Mouse (Mus musculus): ENCODE data around the gene Scube1. TPM values are rescaled to one million over a fixed set of nuclear protein-coding genes. Genes with fewer than 3 reads are reported as not detected.

Scube1 gene
- polyA plus RNA-seq, 1 experiment from 2014 or later: 10.4 TPM

- H3K27ac ChIP-seq (replicated peaks): no peak overlapping the region
- no peak for ATAC-seq (ENCODE audit: low FRiP score)
- 85% methylated on average over 4 of the region's 4 CpGs for WGBS
Observed at GRCm38 (mm10) chr15:83572132-83572531, 152.7 kb downstream of the Scube1 start.

GRCm38 (mm10) chr15:83571636-83572035, 153.2 kb downstream of the Scube1 start:
- no peak for ATAC-seq (ENCODE audit: low FRiP score)
- H3K27ac ChIP-seq (replicated peaks): no peak overlapping the region
- H3K36me3 ChIP-seq: peaks cover 25% of the 10 kb centered on the region
- H3K27me3 ChIP-seq (replicated peaks): no peaks in the 10 kb centered on the region
- H3K9ac ChIP-seq (replicated peaks): no peak overlapping the region
- no peak overlapping the region for H3K4me2 ChIP-seq
- 91% methylated on average over 5 of the region's 5 CpGs for whole genome bisulfite sequencing
- H3K9me3 ChIP-seq (replicated peaks): no peaks in the 10 kb centered on the region
- H3K4me1 ChIP-seq: no peaks in the 10 kb centered on the region
- no peak overlapping the region for H3K4me3 ChIP-seq (replicated peaks)

More at GRCm38 (mm10) chr15:83572132-83572531, 152.7 kb downstream of the Scube1 start:
- Histone ChIP-seq H3K4me3 (replicated peaks) (no peak overlapping the region), H3K4me2 (no peak overlapping the region), H3K9ac (replicated peaks) (no peak overlapping the region), H3K27me3 (replicated peaks) (no peaks in the 10 kb centered on the region), H3K4me1 (no peaks in the 10 kb centered on the region), H3K36me3 (peaks cover 30% of the 10 kb centered on the region), H3K9me3 (replicated peaks) (no peaks in the 10 kb centered on the region)

- ATAC-seq (ENCODE audit: low FRiP score): no peak
- H3K36me3 ChIP-seq: peaks cover 15% of the 10 kb centered on the region
- H3K27ac ChIP-seq (replicated peaks): no peak overlapping the region
- WGBS: 69% methylated on average over 2 of the region's 2 CpGs
- no peaks in the 10 kb centered on the region for H3K27me3 ChIP-seq (replicated peaks)
- H3K4me2 ChIP-seq: no peak overlapping the region
- H3K4me1 ChIP-seq: no peaks in the 10 kb centered on the region
- H3K9me3 ChIP-seq (replicated peaks): no peaks in the 10 kb centered on the region
- no peak overlapping the region for H3K9ac ChIP-seq (replicated peaks)
- H3K4me3 ChIP-seq (replicated peaks): no peak overlapping the region
Observed at GRCm38 (mm10) chr15:83570641-83571040, 154.2 kb downstream of the Scube1 start.

- Histone ChIP-seq H3K4me3 (replicated peaks) (no peak overlapping the region), H3K9me3 (replicated peaks) (no peaks in the 10 kb centered on the region), H3K4me1 (no peaks in the 10 kb centered on the region), H3K27me3 (replicated peaks) (no peaks in the 10 kb centered on the region), H3K27ac (replicated peaks) (no peak overlapping the region), H3K36me3 (peaks cover 5% of the 10 kb centered on the region; the same call in 1 of the 2 replicates), H3K4me2 (no peak overlapping the region), H3K9ac (replicated peaks) (no peak overlapping the region)
- no peak for ATAC-seq (ENCODE audit: low FRiP score)
- 60% methylated on average over 11 of the region's 11 CpGs for WGBS
Observed at GRCm38 (mm10) chr15:83569682-83570081, 155.1 kb downstream of the Scube1 start.

- Histone ChIP-seq H3K9me3 (replicated peaks) (no peaks in the 10 kb centered on the region), H3K27me3 (replicated peaks) (peaks cover 4% of the 10 kb centered on the region; the same call in 1 of the 2 replicates), H3K4me2 (no peak overlapping the region), H3K9ac (replicated peaks) (no peak overlapping the region), H3K27ac (replicated peaks) (no peak overlapping the region), H3K4me3 (replicated peaks) (no peak overlapping the region), H3K4me1 (peaks cover 10% of the 10 kb centered on the region), H3K36me3 (no peaks in the 10 kb centered on the region)
- WGBS: 99% methylated on average over 5 of the region's 5 CpGs
- ATAC-seq (ENCODE audit: low FRiP score): no peak
Observed at GRCm38 (mm10) chr15:83568544-83568943, 156.3 kb downstream of the Scube1 start.

GRCm38 (mm10) chr15:83567728-83568127, 157.1 kb downstream of the Scube1 start:
- ATAC-seq (ENCODE audit: low FRiP score): no peak
- H3K9ac ChIP-seq (replicated peaks): no peak overlapping the region
- H3K4me3 ChIP-seq (replicated peaks): no peak overlapping the region
- no peaks in the 10 kb centered on the region for H3K9me3 ChIP-seq (replicated peaks)
- no peaks in the 10 kb centered on the region for H3K36me3 ChIP-seq
- peaks cover 18% of the 10 kb centered on the region for H3K4me1 ChIP-seq
- WGBS: 82% methylated on average over 3 of the region's 3 CpGs
- peaks cover 7% of the 10 kb centered on the region for H3K27me3 ChIP-seq (replicated peaks)
- H3K27ac ChIP-seq (replicated peaks): no peak overlapping the region
- H3K4me2 ChIP-seq: no peak overlapping the region

- Histone ChIP-seq H3K4me3 (replicated peaks) (no peak overlapping the region), H3K36me3 (no peaks in the 10 kb centered on the region), H3K9ac (replicated peaks) (no peak overlapping the region), H3K4me1 (peaks cover 19% of the 10 kb centered on the region), H3K4me2 (no peak overlapping the region), H3K27me3 (replicated peaks) (peaks cover 15% of the 10 kb centered on the region), H3K27ac (replicated peaks) (no peak overlapping the region), H3K9me3 (replicated peaks) (no peaks in the 10 kb centered on the region)
- ATAC-seq (ENCODE audit: low FRiP score): no peak
- 80% methylated on average over 5 of the region's 5 CpGs for WGBS
Observed at GRCm38 (mm10) chr15:83566006-83566405, 158.8 kb downstream of the Scube1 start.

- no peak for ATAC-seq (ENCODE audit: low FRiP score)
- Histone ChIP-seq H3K9me3 (replicated peaks) (no peaks in the 10 kb centered on the region), H3K4me1 (peaks cover 19% of the 10 kb centered on the region), H3K4me2 (no peak overlapping the region), H3K9ac (replicated peaks) (no peak overlapping the region), H3K27me3 (replicated peaks) (peaks cover 15% of the 10 kb centered on the region), H3K27ac (replicated peaks) (no peak overlapping the region), H3K36me3 (no peaks in the 10 kb centered on the region), H3K4me3 (replicated peaks) (no peak overlapping the region)
- 91% methylated on average over 3 of the region's 3 CpGs for WGBS
Observed at GRCm38 (mm10) chr15:83565434-83565833, 159.4 kb downstream of the Scube1 start.

GRCm38 (mm10) chr15:83563857-83564651, 160.8 kb downstream of the Scube1 start:
- no peak overlapping the region for H3K27ac ChIP-seq (replicated peaks)
- H3K4me3 ChIP-seq (replicated peaks): peak overlapping the region; percentile 34
- peaks cover 19% of the 10 kb centered on the region for H3K4me1 ChIP-seq
- peak overlapping the region; percentile 33 for H3K9ac ChIP-seq (replicated peaks)
- H3K9me3 ChIP-seq (replicated peaks): no peaks in the 10 kb centered on the region
- peak overlapping the region; percentile 68 for H3K4me2 ChIP-seq
- ATAC-seq (ENCODE audit: low FRiP score): no peak
- 3% methylated on average over 27 of the region's 27 CpGs for WGBS
- no peaks in the 10 kb centered on the region for H3K36me3 ChIP-seq
- peaks cover 15% of the 10 kb centered on the region for H3K27me3 ChIP-seq (replicated peaks)

- no peaks in the 10 kb centered on the region for H3K36me3 ChIP-seq
- H3K4me1 ChIP-seq: peaks cover 19% of the 10 kb centered on the region
- H3K27me3 ChIP-seq (replicated peaks): peaks cover 15% of the 10 kb centered on the region
- H3K4me2 ChIP-seq: peak within 1 kb of the TSS; percentile 68
- WGBS: under 1% methylated on average over 27 of the region's 28 CpGs
- no peak for ATAC-seq (ENCODE audit: low FRiP score)
- H3K27ac ChIP-seq (replicated peaks): no peak within 1 kb of the TSS
- H3K4me3 ChIP-seq (replicated peaks): peak within 1 kb of the TSS; percentile 34
- H3K9me3 ChIP-seq (replicated peaks): no peaks in the 10 kb centered on the region
- H3K9ac ChIP-seq (replicated peaks): peak within 1 kb of the TSS; percentile 33
Observed at GRCm38 (mm10) chr15:83563327-83563856, 161.4 kb downstream of the Scube1 start, which contains the start of the genes Tspo and Mcat. TSS of gene Tspo (plus strand) at chr15:83563592. TSS of gene Mcat (minus strand) at chr15:83563787.

- 0 out of 2 replicates have a peak overlapping the region, but pooled peaks have one; percentile 34 for H3K4me3 ChIP-seq (replicated peaks)
- H3K36me3 ChIP-seq: no peaks in the 10 kb centered on the region
- no peak overlapping the region for H3K9ac ChIP-seq (replicated peaks)
- peaks cover 19% of the 10 kb centered on the region for H3K4me1 ChIP-seq
- no peak overlapping the region for H3K27ac ChIP-seq (replicated peaks)
- peaks cover 15% of the 10 kb centered on the region for H3K27me3 ChIP-seq (replicated peaks)
- peak overlapping the region; percentile 68 for H3K4me2 ChIP-seq
- no peak for ATAC-seq (ENCODE audit: low FRiP score)
- 35% methylated on average over 15 of the region's 15 CpGs for WGBS
- no peaks in the 10 kb centered on the region for H3K9me3 ChIP-seq (replicated peaks)
Observed at GRCm38 (mm10) chr15:83562626-83563270, 162.1 kb downstream of the Scube1 start.
